Mouse (Mus musculus): ENCODE measurements around the gene Trim60.
"Not testable (repeated sequence)": the region's sequence is repeated elsewhere in the genome, so short reads cannot be mapped to it uniquely, and the experiment has no call there.

Trim60 gene

GRCm38 (mm10) chr8:65018423-65018822 lies at the start of gene Trim60, which contains the start of gene Trim61:
Trim60 (minus strand) TSS chr8:65018584.
Trim61 (minus strand) TSS chr8:65018523.
- no peak for DNase-seq

- peak; percentile 43 for DNase-seq
These were observed 49.5 kb upstream of the Trim60 start for GRCm38 (mm10) chr8:65067694-65068472.

DNA sequence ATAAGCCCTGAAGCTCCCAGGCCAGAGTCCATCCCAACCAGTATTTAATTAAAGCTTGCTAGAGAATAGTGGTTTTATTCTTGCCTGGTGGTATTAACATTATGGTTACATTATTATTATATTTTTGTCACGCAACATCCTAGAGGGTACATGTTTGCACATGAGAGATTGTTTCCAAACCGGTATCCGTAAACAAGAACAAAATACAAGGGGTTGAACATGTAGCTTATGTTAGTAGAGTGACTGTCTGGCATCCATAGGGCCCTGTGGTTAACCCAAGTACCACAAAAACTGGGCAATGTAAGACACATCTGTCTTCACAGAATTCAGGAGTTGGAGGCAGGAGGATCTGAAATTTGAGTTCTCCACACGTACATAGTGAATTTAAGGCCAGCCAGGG lies 48.6 kb upstream of the Trim60 start:
- DNase-seq: no peak

- DNase-seq: peak; percentile 36
These were observed 47.2 kb upstream of the Trim60 start for GRCm38 (mm10) chr8:65065622-65066021.

DNA sequence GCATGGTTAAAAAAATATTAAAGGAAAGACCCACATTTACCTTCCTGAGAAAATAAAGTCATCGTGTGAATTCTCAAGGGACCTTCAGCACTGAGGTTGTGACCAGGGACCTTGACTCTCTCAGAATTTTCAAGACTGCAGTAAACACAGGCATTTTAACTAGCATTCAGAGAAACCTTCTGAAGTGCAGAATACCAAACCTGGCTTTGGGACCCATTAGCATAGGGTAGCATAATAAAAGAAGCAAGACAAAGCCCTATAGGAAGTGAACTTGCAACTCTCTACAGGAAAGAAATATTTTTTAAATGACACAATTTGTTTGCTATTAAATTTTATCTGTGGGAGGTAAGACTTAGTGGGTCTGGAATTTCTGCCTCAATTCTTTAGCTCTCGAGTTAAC lies 45.7 kb upstream of the Trim60 start:
- DNase-seq: peak; percentile 11

DNA sequence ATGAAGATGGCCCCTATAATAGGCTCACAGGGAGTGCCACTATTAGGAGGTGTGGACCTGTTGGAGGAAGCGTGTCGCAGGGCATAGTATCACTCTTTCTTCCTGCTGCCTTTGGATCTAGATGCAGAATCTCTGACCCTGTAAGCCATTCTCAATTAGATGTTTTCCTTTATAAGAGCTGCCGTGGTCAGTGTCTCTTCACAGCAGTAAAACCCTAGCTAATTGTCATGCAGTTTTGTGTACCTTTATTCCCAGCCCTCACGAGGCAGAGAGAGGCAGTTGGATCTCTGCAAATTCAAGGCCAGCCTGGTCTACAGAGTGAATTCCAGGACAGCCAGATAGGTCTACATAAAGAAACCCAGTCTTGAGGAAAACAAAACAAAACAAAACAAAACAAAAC lies 43.8 kb upstream of the Trim60 start:
- peak; percentile 30 for DNase-seq

- no peak for DNase-seq
These were observed 38.3 kb upstream of the Trim60 start for GRCm38 (mm10) chr8:65056722-65057121.

GRCm38 (mm10) chr8:65053968-65054367 lies 35.6 kb upstream of the Trim60 start:
- peak; percentile 66 for DNase-seq

DNA sequence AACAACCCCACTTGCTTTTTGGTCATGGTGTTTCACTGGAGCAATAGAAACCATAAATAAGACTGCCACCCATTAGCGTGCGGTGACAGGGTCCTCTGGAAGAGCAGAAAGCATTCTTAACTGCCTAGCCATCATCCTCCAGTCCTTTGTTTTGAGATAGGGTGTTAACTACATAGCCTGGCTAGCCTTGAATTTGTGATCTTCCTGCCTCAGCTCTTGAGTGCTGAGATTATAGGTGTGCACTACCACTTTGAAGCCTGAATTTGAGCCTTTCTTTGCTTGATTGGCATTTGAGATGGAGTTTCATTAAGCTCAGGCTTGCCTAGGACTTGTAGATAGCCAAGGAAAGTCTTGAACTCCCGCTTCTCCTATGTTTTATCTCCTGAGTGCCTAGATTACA lies 35.2 kb upstream of the Trim60 start:
- peak; percentile 34 for DNase-seq

DNA sequence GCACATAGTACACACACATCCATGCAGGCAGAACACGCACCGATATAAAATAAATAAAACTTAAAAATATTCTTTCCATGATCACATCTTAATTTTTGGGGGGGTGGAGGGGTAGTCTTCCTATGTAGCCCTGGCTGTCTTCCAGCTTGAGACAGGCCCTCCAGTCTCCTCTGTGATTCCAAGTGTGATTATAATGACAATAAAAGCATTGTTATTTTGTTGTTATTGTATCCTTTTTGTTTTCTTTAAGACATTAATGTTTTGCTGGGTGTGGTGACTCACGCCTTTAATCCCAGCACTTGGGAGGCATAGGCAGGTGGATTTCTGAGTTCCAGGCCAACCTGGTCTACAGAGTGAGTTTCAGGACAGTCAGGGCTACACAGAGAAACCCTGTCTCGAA lies 29.4 kb upstream of the Trim60 start:
- DNase-seq: no peak

- DNase-seq: no peak
These were observed 28.8 kb upstream of the Trim60 start for GRCm38 (mm10) chr8:65047193-65047592.

GRCm38 (mm10) chr8:65046565-65046964 lies 28.2 kb upstream of the Trim60 start:
- no peak for DNase-seq

GRCm38 (mm10) chr8:65037117-65037533 lies 18.7 kb upstream of the Trim60 start, which contains the start of gene Apela:
Apela (minus strand) TSS chr8:65037336.
- DNase-seq: peak; percentile 64

DNA sequence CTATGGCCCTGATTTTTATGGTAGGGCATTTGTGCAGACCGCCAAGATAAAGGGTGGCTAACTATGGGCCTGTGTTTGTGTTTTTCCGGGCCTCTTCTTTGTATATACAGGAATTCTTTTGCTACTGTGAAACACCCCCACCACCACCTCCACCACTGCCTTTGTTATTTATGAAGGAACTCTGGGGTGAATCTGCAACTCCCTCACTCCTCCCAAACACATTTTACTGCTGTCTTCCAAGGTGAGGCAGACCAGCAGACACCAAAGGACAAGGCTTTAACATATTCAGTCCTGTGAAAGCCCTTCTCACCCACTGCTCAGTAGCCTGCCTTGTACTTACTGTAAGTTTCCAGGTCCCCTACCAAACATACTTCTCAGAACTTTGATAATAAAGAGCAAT lies 15.8 kb upstream of the Trim60 start:
- DNase-seq: peak; percentile 71

- DNase-seq: peak; percentile 69
These were observed 14.7 kb upstream of the Trim60 start for GRCm38 (mm10) chr8:65033056-65033455.

- DNase-seq: peak; percentile 51
These were observed 13.7 kb upstream of the Trim60 start for GRCm38 (mm10) chr8:65032107-65032506.

- DNase-seq: peak; percentile 35
These were observed 12.5 kb upstream of the Trim60 start for GRCm38 (mm10) chr8:65030735-65031485.

GRCm38 (mm10) chr8:65029776-65030175 lies 11.4 kb upstream of the Trim60 start:
- peak; percentile 70 for DNase-seq

- peak; percentile 70 for DNase-seq
These were observed 10.7 kb upstream of the Trim60 start for GRCm38 (mm10) chr8:65028959-65029686.

DNA sequence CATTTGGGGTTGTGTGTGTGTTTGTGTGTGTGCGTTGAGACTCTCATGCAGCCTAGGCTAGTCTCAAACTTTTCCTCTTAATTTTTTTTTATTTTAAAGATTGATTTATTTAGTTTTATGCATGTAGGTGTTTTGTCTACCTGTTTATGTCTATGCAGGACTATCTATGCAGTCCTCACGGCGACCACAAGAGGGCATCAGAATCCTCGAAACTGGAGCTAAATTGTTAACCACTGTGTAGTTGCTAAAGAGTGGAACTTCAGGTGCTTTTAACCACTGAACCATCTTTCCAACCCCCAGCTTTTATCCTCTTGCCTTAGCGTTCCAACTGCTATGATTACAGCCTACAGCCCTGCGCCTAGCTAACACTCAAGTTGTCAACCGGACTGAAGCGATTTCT lies 4.1 kb upstream of the Trim60 start:
- no peak for DNase-seq

DNA sequence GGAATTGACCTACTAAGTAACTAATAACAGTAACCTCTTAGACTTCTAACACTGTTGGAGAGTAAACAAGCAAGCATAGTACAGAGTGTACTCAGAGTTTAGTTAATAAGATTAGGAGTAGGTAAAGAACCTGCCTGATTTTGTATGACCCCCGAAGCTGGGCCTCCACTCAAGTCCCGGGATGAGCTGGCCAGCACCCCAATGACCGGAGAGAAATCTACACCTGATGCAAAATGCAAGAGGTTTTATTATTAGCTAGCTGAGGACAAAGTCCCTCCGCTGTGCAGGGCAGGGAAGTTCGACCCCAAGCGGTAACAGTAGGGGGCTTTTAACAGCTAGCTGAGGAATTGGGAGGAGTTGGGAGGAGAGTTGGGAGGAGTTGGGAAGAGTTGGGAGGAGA lies 10.8 kb downstream of the Trim60 start:
- not testable (repeated sequence) for DNase-seq

DNA sequence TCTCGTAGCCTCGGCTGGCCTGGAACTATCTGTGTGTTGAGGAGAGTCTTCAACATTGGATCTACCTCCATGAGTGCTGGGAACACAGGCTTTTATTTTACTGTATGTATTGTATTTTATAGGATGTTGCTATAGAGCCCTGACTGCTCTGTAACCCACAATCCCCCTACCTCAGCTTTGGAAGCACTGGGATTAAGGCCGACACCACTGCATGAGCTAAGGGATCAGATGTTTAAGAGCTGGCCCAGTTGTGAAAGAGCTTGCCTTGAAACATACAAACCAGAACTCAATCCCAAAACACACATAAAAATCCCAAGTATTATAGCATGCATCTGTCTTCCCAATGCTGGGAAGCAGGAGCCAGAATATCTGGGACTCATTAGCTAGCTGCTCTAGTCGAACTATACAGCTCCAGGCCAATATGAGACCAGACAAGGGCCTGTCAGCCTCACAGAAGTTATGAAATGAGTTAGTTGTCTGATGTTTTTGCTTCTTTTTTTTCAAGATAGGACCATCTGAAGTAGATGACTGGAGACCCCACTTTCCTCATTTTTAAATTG lies 19.5 kb downstream of the Trim60 start:
- DNase-seq: peak; percentile 39

DNA sequence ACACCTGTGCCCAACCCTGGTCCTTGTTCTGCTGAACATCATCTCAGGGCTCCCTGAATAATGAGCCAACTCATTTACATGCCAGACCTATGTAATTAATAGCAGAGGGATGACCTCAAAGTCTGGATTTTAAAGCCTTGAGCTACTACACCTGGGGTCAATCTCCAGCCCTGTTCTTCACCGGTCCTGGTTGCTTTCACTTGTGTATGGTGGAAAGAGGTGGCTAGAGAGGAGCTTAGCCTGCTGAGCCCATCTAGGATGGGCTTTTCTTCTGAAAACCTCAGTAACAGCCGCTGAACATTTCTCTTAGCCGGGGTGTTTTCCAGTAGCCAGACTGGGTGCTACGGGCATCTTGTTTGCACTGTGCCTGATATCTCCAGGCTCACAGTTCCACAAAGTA lies 30.7 kb downstream of the Trim60 start, which contains the start of gene Trim75:
TSS of gene Trim75 (minus strand) at position 101 of the 400 bp plus-strand sequence.
- no peak for DNase-seq
